Mouse (Mus musculus): ENCODE measurements around the gene Epop.

DNA sequence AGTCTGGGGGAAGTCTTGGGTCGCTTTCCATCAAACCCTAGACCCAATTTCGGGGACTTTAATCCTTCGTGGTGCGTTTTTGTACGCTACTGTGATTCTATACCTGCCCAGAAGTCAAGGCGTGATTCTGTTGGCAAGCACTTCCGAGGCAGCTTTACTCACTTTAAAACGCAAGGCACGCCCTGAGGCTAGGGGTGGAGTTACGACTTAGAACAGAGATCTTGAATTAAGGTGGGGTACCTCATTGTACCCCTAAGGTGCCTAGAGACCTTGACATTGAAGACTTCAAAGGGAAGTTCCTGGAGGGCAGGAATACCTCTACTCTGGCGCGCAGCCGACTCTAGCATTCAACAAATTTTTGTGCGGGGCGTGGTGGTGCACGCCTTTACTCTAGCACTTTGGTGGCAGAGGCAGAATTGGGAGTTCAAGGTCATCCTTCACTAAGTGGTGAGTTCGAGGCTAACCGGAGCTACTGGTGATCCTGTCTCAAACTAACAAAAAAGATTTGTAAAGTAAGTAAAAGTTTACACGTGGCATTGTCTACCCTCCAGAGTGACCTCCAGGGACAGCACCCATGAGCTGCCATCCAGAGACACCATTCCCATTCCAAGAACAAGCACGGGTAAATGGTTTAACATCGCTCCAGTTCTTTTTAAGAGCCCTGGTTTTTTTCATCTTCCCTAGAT, 32.8 kb upstream of the Epop start:
- TF ChIP-seq CTCF (conservative IDR thresholded peaks at IDR 0.05; ENCODE audit: insufficient read depth, insufficient read length, low read depth, low read length), result no peak
- TF ChIP-seq POLR2A (IDR thresholded peaks at IDR 0.05; ENCODE audit: low read depth, low read length), result no peak
